Mouse (Mus musculus): ENCODE measurements at regions not wholly inside any gene's neighbourhood (a gene's known extent, or its start where the extent isn't known, plus 50 kb on each side); places are given as distances from the start of the nearest gene placed in this dataset.

DNA sequence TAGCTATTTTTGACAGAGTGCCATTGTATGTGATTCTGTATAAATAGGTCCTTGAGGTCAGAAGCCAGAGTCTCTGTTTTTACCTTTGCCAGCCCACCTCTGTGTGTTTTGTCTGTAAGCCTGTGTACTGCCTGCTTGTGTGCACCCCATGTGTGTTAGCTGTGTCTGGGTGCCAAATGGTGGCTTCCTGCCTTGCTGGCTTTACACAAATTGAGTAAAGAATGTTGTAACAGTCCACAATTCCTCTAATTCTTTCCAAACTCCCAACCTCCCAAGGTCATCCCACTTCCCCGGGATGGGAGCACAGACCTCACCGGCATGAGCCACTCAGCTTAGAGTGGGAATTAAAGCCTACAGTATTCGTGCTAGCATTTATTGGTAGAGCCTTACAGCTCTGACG lies 125.5 kb upstream of the Slit3 start:
- ChIA-PET CTCF (no interaction called here), POLR2A (interaction anchor here in 1 of 4 experiments (1.3 kb wide), 1 partner anchor 16 kb away, joined by 3 read pairs; no protein-coding TSS in a partner anchor)

DNA sequence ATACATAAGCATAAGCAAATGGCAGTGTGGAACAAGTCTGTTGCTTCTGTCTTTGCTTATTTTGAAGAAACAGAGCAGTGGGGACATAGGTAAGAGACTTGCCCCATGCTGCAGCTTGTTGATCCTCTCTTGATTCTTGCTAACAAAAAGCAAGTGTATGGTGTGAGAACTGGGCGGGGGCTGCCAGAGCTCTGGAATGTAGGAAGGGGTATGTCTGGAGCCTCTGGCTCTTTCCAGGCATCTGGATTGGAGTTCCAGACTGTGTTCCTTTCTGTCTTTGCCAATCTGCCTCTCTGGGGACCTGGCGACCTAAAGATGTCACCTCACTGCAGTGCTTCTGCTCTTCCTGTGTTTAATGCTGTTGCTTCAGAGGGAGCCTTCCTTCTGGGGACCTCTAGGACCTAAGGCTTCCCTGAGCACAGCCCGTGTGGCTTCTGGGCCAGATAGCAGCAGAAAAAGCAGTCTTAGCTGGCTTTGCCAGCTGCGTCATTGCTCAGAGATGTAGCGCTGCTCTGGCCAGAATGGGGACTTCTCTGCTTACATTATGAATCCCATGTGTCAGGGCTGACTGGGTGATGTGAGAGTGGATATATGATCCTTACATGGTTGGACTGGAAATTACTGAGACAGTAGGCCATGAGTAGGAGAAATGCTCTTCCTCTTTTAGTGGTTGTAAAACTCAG lies 138.1 kb upstream of the Slit3 start:
- ChIA-PET CTCF (no interaction called here), POLR2A (no interaction called here)

DNA sequence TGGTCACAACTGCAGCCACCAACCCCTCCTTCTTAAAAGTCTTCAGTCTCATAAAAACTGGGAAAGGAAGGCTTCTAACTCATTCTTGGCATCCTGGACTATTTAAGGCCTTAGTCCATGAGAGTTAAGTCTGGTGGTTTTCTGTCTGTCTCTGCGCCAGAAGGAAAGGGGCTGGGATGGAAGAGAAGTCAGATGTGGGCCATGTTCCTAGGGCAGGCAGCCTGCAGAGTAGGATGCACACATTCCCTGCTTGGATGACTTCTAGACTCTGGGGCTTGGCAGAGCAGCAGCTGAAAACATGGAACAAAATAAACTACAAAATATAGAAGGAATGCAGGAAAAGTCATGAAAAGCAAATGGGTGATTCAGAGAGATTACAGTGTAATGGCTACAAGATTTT lies 140.8 kb upstream of the Slit3 start:
- POLR2A ChIA-PET, result no interaction called here

DNA sequence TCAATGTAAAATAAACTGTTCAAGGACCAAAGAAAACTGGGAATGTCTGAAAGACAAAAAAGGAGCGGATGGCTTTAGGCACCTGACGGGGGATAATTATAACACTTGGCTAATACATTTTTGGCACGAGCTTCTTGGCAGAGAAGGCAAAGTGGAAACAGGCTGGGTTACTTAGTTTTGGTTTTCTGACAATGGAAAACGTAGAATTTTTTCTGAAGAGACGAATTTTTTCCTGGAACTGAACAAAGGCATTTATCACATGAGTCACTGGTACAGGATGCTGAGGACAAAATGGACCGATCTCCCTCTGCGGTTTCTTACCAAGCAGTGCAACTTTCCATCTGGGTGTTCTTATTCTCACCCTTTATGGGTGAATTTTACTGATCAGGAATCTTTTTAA lies 143.2 kb upstream of the Slit3 start:
- ChIA-PET POLR2A (no interaction called here), CTCF (no interaction called here)

More for the DNA sequence above, 140.8 kb upstream of the Slit3 start:
- CTCF ChIA-PET, result no interaction called here

DNA sequence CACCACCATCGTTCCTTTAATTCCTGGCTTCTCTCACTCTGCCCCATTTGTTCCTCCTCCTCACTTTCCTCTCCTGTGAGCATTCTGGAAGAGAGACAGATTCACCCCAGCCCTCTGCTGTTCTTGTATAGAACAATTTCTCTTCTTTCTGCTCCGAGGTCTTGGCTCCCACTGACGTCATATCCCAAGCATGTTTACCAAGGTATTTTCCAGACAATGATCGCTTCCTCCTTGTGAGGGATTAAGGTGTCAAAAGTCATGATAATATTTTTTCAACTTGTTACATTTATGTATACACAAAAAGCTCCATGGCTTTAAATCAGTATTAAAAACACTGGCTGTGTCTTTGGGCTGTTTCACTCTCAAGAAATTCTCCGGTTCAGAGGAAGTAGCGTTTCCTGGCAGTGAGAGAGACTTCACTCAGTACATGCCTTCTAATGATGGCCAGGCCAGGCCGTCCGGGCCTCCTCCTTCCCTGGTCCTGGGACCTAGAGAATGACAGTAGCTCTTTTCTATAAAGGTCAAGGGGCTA lies 142.4 kb upstream of the Spdl1 start:
- ChIA-PET POLR2A (no interaction called here), CTCF (no interaction called here)

DNA sequence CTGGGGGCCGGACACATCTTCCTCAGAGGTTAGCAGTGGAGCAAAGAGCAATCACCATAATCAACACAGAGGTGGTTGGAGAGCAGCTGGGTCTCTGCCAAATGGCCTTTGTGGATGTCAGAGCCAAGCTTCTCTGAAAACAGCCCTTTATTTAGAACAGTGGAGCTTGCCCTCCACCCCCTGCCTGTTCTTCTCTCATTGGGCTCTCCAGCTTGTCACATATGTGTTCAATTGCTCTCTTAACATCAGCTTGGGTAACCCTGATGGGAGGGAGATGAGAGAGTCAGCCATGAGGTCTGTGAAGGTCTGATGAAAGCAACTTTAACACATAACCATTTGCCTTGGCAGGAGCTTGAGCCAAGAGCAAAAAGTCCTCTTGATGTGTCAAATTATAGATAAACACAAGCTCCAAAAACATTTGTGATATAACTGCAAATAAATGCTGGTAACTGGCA lies 140.1 kb upstream of the Spdl1 start:
- ChIA-PET CTCF (no interaction called here), POLR2A (no interaction called here)

DNA sequence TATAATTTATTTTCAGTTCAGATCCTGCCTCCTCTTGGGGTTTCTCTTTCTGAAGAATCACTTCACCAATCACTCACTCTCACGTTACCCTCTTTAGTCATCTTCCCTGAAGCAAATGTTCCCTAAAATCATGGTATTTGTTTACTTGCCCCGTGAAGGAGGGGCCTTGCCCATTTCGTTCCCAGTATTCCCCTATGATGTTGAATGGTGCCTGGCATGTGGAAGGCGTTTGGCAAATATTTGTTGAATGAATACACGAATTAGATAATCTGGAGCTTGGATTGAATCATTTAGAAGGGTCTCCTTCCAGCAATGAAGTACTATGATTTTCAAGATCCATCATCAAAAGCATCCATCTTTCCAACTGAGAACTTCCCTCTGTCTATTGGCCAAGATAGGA lies 139.6 kb upstream of the Spdl1 start:
- ChIA-PET CTCF (no interaction called here), POLR2A (no interaction called here)

DNA sequence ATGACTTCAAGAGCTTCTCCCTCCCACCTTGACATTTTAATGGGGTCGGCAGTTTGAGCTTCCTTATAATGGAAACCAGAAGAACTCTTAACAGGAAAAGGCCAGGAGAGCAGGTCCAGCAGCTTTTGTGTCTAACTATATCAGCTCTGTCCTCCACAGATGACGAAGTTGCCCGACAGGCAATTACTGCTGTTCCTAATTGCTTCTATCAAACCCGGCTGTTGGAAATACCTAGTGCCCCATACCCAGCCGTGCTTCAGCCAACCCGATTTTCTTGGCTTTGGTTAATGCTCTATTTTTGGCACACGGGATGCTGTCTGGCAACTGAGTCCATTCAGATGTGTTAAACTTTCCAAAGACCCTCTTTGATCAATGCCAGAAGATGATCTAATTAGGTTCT lies 125.8 kb upstream of the Spdl1 start:
- POLR2A ChIA-PET, result no interaction called here
- CTCF ChIA-PET, result no interaction called here

DNA sequence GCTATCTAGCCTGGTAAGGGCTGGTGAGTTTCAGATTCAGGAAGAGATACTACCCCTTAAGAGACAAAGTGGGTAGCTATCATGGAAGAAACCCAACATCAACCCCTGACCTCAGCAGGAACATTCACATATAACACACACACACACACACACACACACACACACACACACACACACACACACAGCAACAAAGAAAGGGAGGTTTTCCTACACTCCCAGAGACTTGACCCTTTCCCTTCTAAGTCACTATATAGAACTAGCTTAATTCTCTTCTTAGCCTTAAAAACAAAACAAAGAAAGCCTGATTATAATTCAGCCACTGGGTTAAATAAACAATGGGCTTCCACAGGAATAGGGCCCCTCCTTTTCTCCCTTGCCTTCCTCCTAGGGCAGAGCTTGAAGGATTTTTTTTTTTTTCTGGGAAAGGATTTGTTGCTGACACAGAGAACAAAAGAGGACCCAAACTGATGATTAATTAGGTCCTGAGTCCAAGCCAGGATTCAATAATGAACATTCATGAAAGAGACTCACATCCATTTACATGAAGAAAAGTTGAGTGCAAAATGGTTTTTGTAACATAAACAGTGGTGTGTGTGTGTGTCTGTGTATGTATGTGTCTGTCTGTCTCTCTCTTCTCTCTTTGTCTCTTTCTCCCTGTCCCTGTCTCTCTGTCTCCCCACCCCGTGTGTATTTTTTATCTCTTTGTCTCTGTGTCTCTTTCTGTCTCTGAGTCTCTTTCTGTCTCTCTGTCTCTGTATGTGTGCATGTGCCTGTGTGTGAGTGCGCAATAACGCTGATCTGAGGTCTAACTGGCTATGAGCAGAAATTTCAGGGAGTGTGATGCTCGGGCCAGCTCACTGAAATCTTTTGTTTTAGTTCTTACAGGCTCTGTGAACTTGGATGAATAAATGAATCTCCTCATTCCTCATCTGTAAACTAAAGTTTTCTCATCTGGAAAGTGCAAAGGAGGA lies 108.3 kb upstream of the Spdl1 start:
- CTCF ChIA-PET, result interaction anchor here in 2 of 4 experiments (0.6 to 0.8 kb wide), 3 partner anchors 519 to 945 kb away, joined by 3 to 5 read pairs (median 3); no protein-coding TSS in a partner anchor
- POLR2A ChIA-PET, result interaction anchor here in 1 of 4 experiments (0.9 kb wide), 1 partner anchor 25 kb away, joined by 3 read pairs; no protein-coding TSS in a partner anchor

DNA sequence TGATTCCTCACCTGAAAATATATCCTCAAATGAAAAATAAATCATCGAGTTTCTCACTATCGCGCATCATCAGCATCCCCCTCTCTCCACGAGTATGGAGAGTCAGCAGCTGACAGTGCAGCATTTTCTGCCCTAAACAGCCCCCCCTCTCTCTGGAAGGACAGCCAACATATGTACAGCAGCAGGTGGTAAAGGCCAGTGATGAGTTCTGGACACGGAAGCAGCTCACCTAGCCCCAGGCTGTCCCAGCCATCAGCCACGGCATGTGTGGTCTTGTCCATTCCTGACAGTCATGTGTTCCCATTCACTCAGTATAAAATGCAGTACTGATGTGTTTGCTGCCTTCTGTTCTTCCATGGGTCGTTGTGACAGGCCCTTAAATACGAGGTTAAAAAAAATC lies 106.7 kb upstream of the Spdl1 start:
- POLR2A ChIA-PET, result no interaction called here
- CTCF ChIA-PET, result no interaction called here

DNA sequence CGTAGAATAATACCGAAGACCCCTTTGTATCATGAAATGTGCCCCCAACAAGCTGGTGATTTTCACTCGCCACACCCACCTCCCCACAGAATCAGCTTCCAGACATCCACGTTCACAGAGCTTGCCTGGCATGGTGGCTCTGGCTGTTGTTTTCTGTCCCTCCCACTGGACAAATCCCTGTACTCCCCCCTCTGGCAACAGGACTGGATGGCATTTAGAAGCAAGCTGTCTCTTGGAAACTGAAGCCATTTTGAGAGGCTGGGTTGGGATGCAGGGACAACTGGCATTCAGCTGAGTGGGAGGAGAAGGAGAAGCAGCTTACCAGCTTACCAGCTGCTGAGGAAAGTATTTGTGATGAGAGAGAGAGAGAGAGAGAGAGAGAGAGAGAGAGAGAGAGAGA lies 105.6 kb upstream of the Spdl1 start:
- CTCF ChIA-PET, result no interaction called here
- POLR2A ChIA-PET, result no interaction called here

DNA sequence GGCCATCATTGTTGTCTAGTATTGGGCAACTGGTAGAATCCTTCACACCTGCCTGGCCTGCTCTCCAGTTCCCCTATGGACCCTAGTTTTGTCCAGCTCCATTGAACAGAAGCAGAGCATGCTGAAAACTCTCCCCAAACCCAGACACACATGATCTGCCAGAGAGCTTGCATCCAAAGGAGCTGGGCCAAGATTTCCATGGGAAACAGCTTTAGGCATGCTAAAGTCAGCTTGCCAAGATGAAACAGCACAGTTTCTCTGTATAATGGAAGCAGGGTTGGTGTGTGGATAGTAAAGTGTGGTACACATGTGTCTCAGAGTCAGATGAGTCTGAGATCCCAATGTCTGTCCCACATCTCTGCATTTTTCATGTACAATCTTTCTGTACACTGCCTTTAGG lies 98.8 kb upstream of the Spdl1 start:
- ChIA-PET POLR2A (no interaction called here), CTCF (no interaction called here)

DNA sequence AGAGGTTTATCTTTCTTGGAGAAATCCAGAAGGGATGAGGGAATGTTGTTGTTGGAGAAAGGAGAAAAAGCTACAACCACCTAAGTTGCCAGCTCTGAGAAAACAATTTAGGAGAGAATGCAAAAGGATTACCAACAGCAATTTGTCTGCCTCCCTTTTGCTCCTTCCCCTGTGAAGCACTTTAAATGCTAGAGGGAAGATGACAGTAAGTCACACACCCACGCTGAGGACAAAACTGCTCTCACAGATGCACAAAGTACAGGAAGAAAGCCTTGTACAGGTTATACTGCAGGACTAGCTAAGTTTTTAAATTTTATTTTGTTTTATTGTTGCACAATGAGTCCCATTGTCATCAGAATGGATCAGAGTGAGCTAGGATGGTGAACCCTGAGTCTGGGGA lies 83.7 kb upstream of the Spdl1 start:
- ChIA-PET POLR2A (interaction anchor here in 1 of 4 experiments (0.8 kb wide), 1 partner anchor 24 kb away, joined by 3 read pairs; no protein-coding TSS in a partner anchor), CTCF (no interaction called here)

DNA sequence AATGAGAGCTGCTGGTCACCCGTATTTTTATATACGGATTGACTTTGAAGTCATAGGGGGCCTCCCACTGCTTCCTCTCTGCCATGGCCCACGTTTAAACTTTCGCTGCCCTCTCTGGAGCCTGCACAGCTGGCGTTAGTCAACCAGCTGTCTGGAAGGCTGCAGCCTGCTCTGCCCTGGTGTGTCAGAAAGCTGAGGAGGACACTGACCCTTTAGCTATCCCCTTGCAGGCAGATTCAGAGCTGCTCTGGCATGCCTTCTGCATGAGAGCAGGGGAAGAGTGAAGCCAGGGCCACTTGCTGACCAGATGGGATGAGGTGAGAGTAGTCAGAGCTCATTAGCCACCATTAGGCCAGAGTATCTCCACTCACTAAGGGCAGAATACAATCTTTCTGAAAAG lies 76.4 kb upstream of the Spdl1 start:
- POLR2A ChIA-PET, result no interaction called here
- CTCF ChIA-PET, result no interaction called here

DNA sequence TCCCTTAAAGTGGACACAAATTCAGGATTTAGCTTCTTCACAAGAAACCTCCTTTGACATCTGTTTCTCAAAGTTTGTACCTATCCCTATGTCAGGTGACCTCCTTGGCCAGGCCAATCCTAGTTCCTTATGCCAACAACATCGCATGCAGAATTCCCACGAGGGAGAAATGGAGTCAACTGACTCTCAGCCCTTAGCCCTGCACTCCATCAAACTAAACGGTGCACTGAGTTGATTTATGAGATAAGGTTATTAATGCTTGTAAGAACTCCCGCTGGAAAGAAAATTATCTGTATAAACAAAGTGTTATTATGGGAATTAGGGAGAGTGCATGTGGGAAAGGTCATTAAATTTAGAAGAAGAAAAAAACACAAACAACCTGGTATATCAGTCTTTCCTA lies 70.8 kb upstream of the Spdl1 start:
- ChIA-PET CTCF (no interaction called here), POLR2A (no interaction called here)

DNA sequence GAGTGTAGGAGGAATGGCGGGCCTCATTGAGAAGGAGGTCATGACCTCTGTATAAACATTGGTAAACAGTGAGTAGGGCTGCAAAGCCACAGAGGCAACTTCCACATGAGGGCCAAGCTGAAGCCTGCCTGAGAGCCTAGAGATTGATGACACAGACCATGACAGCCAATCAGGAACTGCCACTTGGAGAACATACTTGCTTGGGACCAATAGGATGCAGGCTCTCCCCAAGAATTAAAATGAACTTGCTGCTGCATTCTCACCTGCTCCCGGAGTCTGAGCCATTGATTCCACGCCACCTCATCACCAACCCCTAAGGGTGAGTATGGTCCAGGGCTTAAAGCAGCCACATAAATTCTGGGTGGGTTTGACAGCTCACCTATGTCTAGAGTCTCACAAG lies 66.0 kb upstream of the Spdl1 start:
- CTCF ChIA-PET, result no interaction called here
- POLR2A ChIA-PET, result no interaction called here

DNA sequence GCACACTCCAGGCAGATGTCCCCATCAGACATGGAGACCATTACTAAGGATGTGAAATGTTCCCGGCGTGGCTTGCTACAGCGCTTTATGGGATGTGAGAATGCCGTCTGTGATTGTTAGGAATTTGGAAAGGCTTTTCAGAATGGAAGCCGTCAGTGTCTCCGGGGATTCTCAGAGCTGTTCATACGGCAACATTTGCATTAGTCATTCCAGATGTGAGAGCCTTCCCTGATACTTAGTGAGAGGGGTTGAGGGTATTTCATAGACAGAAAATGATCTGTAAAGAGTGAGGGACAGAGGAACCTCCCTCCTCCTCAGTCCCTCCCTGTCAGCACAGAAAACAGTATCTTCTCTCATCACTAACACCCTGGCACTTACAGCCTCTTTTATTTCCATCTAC lies 62.2 kb upstream of the Spdl1 start:
- CTCF ChIA-PET, result no interaction called here
- POLR2A ChIA-PET, result interaction anchor here in 1 of 4 experiments (0.6 kb wide), 1 partner anchor 57 kb away, joined by 5 read pairs; no protein-coding TSS in a partner anchor

DNA sequence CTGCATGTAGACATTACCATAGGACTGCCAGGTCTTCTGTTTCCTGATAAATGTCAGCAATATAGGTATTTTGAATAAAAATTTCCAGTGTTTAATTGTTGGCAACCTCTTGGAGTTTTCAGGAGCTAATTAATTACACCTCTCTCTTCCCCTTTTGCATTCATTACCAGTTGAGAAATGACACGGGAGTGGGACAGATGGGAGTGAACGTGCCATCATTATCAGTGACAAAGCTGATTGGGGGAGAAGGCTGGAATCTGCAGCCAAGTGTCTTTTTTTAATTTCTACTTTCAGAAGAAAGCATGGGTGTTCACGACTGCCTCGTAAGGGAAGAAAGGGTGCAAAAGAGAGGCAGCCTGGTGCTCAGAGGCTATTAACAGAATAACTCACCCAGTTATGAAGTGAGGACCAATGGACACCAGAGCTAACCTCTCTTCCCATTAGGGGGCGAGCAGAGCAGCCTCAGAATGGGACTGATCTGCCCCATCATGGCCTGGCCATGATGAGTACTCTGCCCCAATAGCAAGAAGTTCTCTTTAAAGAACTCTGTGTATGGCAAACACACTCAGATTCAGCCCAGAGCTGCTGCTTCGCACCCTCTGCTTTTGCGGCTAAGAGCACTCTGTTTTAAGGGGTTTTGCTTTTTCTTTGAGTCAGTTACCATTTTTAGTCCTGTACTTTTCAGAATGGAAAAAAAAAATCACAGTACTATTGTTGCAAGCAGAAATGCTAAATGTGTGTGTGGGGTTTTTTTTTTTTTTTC lies 55.1 kb upstream of the Spdl1 start:
- CTCF ChIA-PET, result interaction anchor here in 1 of 4 experiments (0.6 kb wide), 1 partner anchor 374 kb away, joined by 3 read pairs; no protein-coding TSS in a partner anchor
- POLR2A ChIA-PET, result interaction anchor here in 3 of 4 experiments (0.6 to 0.7 kb wide), 3 partner anchors 15 to 1954 kb away, joined by 3 to 4 read pairs (median 3); no protein-coding TSS in a partner anchor

DNA sequence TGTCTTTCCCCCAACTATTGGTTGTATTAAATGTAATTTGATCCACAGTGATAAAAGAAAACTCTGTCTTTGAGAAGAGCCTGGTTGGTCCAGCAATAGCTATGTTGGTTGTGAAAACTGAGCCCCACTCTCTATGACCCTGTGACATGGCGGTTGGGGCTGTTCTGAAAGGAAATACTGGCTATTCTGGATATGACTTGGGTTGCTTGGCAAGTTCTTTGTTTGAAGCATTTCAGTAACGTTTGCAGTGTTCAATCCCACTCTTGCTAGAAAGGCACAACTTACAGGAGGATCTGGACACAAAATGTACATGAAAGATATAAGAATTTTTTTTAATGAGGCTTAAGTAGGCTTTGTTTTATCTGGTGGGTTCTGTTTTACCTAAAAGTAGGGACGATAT lies 54.1 kb upstream of the Spdl1 start:
- POLR2A ChIA-PET, result no interaction called here
- CTCF ChIA-PET, result no interaction called here
